Mouse (Mus musculus) thymus, adult 2 months (tissue): Measurements from ENCODE around the gene Rnf212b.

ENCODE experiments used
- CTCF ChIP-seq: fragments of 200-500 bp; IDR thresholded peaks from 2 replicates; pipeline ENCODE4 v1.5.1; 2012; ENCODE audit warnings: mild to moderate bottlenecking, control low read depth, low read length, moderate library complexity, borderline replicate concordance; ENCODE audit not compliant: control insufficient read depth, poor library complexity, insufficient read depth; ENCODE audit errors: extremely low read depth
- POLR2A ChIP-seq: fragments of 200-500 bp; IDR thresholded peaks from 2 replicates; pipeline ENCODE4 v1.6.1; 2012; ENCODE audit warnings: mild to moderate bottlenecking, low read length, control low read depth, moderate library complexity; ENCODE audit not compliant: control insufficient read depth, poor library complexity, insufficient read depth; ENCODE audit errors: extremely low read depth

DNA sequence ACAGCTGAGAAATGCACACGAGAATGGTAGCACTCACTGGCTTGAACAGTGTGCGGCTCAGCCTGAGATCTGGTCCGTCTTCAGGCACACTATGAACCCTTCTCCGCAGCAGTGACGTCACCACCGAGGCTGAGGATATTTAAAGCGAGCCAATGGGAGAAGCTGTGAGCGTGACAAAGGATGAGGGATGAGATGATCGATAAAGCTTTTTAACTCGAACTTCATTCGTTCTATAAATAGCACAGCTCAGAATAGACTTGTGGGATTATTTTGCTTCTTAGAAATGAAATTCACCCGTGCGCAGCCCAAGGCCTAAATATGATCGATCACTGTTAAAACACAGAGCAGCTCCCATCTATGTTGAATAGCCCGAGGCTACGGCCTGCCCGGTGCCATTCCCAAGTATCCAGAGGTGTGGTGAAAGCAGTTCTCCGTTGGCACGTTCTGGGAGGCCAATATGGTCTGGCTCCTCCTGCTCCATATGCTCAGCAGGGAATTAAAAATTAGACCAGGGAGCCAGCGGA, 41.5 kb upstream of the Rnf212b start:
- TF ChIP-seq POLR2A = no peak
- no peak for TF ChIP-seq CTCF
